Comparison of ENCODE assay signal across 9 mouse cellular contexts in genomic region chr11:101180846-101181740, GRCm38 (mm10). TPM values are rescaled to one million over a fixed set of nuclear protein-coding genes. Genes with fewer than 3 reads are reported as not detected.
DNase-seq lines count a peak whose midpoint lies in the region; ATAC-seq and TF ChIP-seq lines count a peak whose summit lies in the region.
"Had no signal": no experiment of that assay in that cellular context is flagged by ENCODE, and none has a peak within 500 bp of the region (broad histone marks: within the 10 kb centered on the region; RNA-seq: fewer than 3 reads in every experiment).

No protein-coding gene starts in this region.

- no peak for TF ChIP-seq EP300 in liver, embryonic 14.5 days (IDR thresholded peaks at IDR 0.05; ENCODE audit: low read depth)

- H3K4me1 ChIP-seq in embryonic facial prominence, embryonic 10.5 days = peaks cover 24% of the 10 kb centered on the region
- no peaks in the 10 kb centered on the region for H3K4me1 ChIP-seq in liver, embryonic 14.5 days (replicated peaks; ENCODE audit: control insufficient read depth in 2 of 2, insufficient read depth in 2 of 2, low read length in 1 of 2)

- peaks cover 71% of the 10 kb centered on the region for H3K27me3 ChIP-seq in embryonic facial prominence, embryonic 10.5 days (replicated peaks; ENCODE audit: low read depth, poor library complexity, severe bottlenecking)
- H3K27me3 ChIP-seq in liver, embryonic 14.5 days (ENCODE audit: control insufficient read depth, insufficient read depth, low read length) = peaks cover 28% of the 10 kb centered on the region

- H3K27ac ChIP-seq in left cerebral cortex, adult 2 months = no peak overlapping the region
- H3K27ac ChIP-seq in embryonic facial prominence, embryonic 10.5 days (replicated peaks) = no peak overlapping the region
- H3K27ac ChIP-seq in liver, embryonic 14.5 days = no peak overlapping the region
- H3K27ac ChIP-seq: heart, embryonic 13.5 days had no signal

- intact Hi-C loops in left cerebral cortex, adult 2 months (cut with DNase I) = loop anchor here (5.0 kb wide), 1 partner anchor 199 kb away; no protein-coding TSS in a partner anchor
- intact Hi-C loops in left cerebral cortex, postnatal 36 days (cut with DNase I) = no loop called here

- DNase-seq in adrenal gland, adult 18-20 months (ENCODE audit: low spot score in 2 of 2) = peak; percentile 72 to 77
- no peak for DNase-seq in adrenal gland, adult 8-10 months
- peak in 1 of 2 experiments; percentile 63 for DNase-seq in left cerebral cortex, adult 2 months (ENCODE audit: extremely low spot score in 1 of 2, low spot score in 2 of 2)
- no peak for DNase-seq in left cerebral cortex, postnatal 36 days (ENCODE audit: low spot score in 2 of 2)
- DNase-seq in adrenal gland, postnatal 14 days = peak; percentile 88
- peak; percentile 76 for DNase-seq in embryonic facial prominence, embryonic 10.5 days (ENCODE audit: low spot score)
- DNase-seq in liver, embryonic 14.5 days (ENCODE audit: low read depth in 3 of 3, low spot score in 3 of 3) = no peak
- DNase-seq in spleen, postnatal 4 days (ENCODE audit: low spot score in 2 of 2) = peak; percentile 63 to 85

- H3K4me2 ChIP-seq in liver, embryonic 14.5 days (ENCODE audit: low read depth) = no peak overlapping the region
- H3K4me2 ChIP-seq: heart, embryonic 13.5 days had no signal

- no peaks in the 10 kb centered on the region for H3K36me3 ChIP-seq in embryonic facial prominence, embryonic 10.5 days (replicated peaks)
- no peaks in the 10 kb centered on the region for H3K36me3 ChIP-seq in liver, embryonic 14.5 days (replicated peaks; ENCODE audit: control insufficient read depth, insufficient read depth, low read depth)
- H3K36me3 ChIP-seq: heart, embryonic 13.5 days had no signal

- peak; percentile 78 for TF ChIP-seq CTCF in left cerebral cortex, adult 2 months (IDR thresholded peaks at IDR 0.05)
- peak; percentile 87 for TF ChIP-seq CTCF in liver, embryonic 14.5 days (IDR thresholded peaks at IDR 0.05; ENCODE audit: low read depth)

- WGBS in embryonic facial prominence, embryonic 10.5 days = 46% methylated on average over 10 of the region's 10 CpGs
- 31% methylated on average over 10 of the region's 10 CpGs for WGBS in liver, embryonic 14.5 days (ENCODE audit: insufficient replicate concordance)

- H3K9me3 ChIP-seq in embryonic facial prominence, embryonic 10.5 days = no peaks in the 10 kb centered on the region
- no peaks in the 10 kb centered on the region for H3K9me3 ChIP-seq in liver, embryonic 14.5 days (ENCODE audit: control insufficient read depth, low read length)
- H3K9me3 ChIP-seq: heart, embryonic 13.5 days had no signal

- no peak for ATAC-seq in liver, embryonic 14.5 days (ENCODE audit: insufficient read depth)

- H3K9ac ChIP-seq in liver, embryonic 14.5 days (replicated peaks) = no peak overlapping the region
- H3K9ac ChIP-seq: heart, embryonic 13.5 days had no signal

- no peak overlapping the region for H3K4me3 ChIP-seq in left cerebral cortex, adult 2 months
- no peak overlapping the region for H3K4me3 ChIP-seq in embryonic facial prominence, embryonic 10.5 days
- no peak overlapping the region for H3K4me3 ChIP-seq in liver, embryonic 14.5 days (ENCODE audit: insufficient read depth in 1 of 2, low read depth in 2 of 2, low read length in 2 of 2)
- H3K4me3 ChIP-seq: heart, embryonic 13.5 days had no signal

RNA-seq across cellular contexts. Expression of gene Ccr10, which starts 5.8 kb away (rescaled TPM):
- total RNA-seq in adrenal gland, adult 18-20 months (2021) = under 1 TPM in 1 of 2 experiments, not detected in 1; 0.51 TPM
- under 1 TPM; 0.15 to 0.70 (median 0.36) TPM for total RNA-seq in adrenal gland, adult 8-10 months (2022)
- under 1 TPM in 1 of 2 experiments, not detected in 1; 0.38 TPM for total RNA-seq in left cerebral cortex, adult 2 months (2021)
- total RNA-seq in left cerebral cortex, postnatal 36 days (2021) = under 1 TPM in 1 of 2 experiments, not detected in 1; 0.37 TPM
- 1.4 and 1.5 TPM in 2 replicates for total RNA-seq in adrenal gland, postnatal 14 days (2021)
- polyA plus RNA-seq in embryonic facial prominence, embryonic 10.5 days (2016; fragmentation: Nextera tagmentation; extraction: Ambion mirVana) = 0.16 TPM in 1 of 2 replicates, not detected in the other
- not detected in 2 replicates for polyA plus RNA-seq in liver, embryonic 14.5 days (2012; rRNA removed)
- polyA plus RNA-seq in liver, embryonic 14.5 days (2014; fragmentation: Nextera tagmentation; extraction: Ambion mirVana) = not detected in 2 replicates

RNA-seq across cellular contexts. Expression of gene Plekhh3, which starts 9.9 kb away (rescaled TPM):
- 10 to 100 TPM; 24.3 to 25.6 TPM for total RNA-seq in adrenal gland, adult 18-20 months (2021)
- 10 to 100 TPM; 26.9 to 44.3 (median 30.4) TPM for total RNA-seq in adrenal gland, adult 8-10 months (2022)
- 10 to 100 TPM; 13.0 to 13.2 TPM for total RNA-seq in left cerebral cortex, adult 2 months (2021)
- 10 to 100 TPM; 12.3 TPM for total RNA-seq in left cerebral cortex, postnatal 36 days (2021)
- total RNA-seq in adrenal gland, postnatal 14 days (2021) = 30.5 and 32.7 TPM in 2 replicates
- polyA plus RNA-seq in embryonic facial prominence, embryonic 10.5 days (2016; fragmentation: Nextera tagmentation; extraction: Ambion mirVana) = 3.7 and 4.0 TPM in 2 replicates
- polyA plus RNA-seq in liver, embryonic 14.5 days (2012; rRNA removed) = 1.1 TPM in 2 replicates
- 1.0 TPM in 2 replicates for polyA plus RNA-seq in liver, embryonic 14.5 days (2014; fragmentation: Nextera tagmentation; extraction: Ambion mirVana)

RNA-seq across cellular contexts. Expression of gene Cntnap1, which starts 10.8 kb away (rescaled TPM):
- 1 to 10 TPM; 6.4 to 7.3 TPM for total RNA-seq in adrenal gland, adult 18-20 months (2021)
- total RNA-seq in adrenal gland, adult 8-10 months (2022) = 1 to 10 TPM; 5.7 to 7.4 (median 6.4) TPM
- total RNA-seq in left cerebral cortex, adult 2 months (2021) = 100 to 1,000 TPM; 171 to 182 TPM
- 100 to 1,000 TPM; 167 to 172 TPM for total RNA-seq in left cerebral cortex, postnatal 36 days (2021)
- total RNA-seq in adrenal gland, postnatal 14 days (2021) = 10.9 and 13.5 TPM in 2 replicates
- polyA plus RNA-seq in embryonic facial prominence, embryonic 10.5 days (2016; fragmentation: Nextera tagmentation; extraction: Ambion mirVana) = 0.23 and 0.31 TPM in 2 replicates
- polyA plus RNA-seq in liver, embryonic 14.5 days (2012; rRNA removed) = 0.11 and 0.16 TPM in 2 replicates
- polyA plus RNA-seq in liver, embryonic 14.5 days (2014; fragmentation: Nextera tagmentation; extraction: Ambion mirVana) = 0.08 TPM in 1 of 2 replicates, not detected in the other

RNA-seq across cellular contexts. Expression of gene Tubg2, which starts 25.4 kb away (rescaled TPM):
- total RNA-seq in adrenal gland, adult 18-20 months (2021) = 1 to 10 TPM; 5.9 to 6.4 TPM
- total RNA-seq in adrenal gland, adult 8-10 months (2022) = 10 to 100 TPM in 2 of 4 experiments, 1 to 10 TPM in 2; 6.1 to 11.1 (median 9.9) TPM
- 10 to 100 TPM; 51.4 to 52.9 TPM for total RNA-seq in left cerebral cortex, adult 2 months (2021)
- 10 to 100 TPM; 49.7 to 62.4 TPM for total RNA-seq in left cerebral cortex, postnatal 36 days (2021)
- total RNA-seq in adrenal gland, postnatal 14 days (2021) = 7.2 and 7.9 TPM in 2 replicates
- polyA plus RNA-seq in embryonic facial prominence, embryonic 10.5 days (2016; fragmentation: Nextera tagmentation; extraction: Ambion mirVana) = 4.9 and 5.7 TPM in 2 replicates
- 0.13 and 0.14 TPM in 2 replicates for polyA plus RNA-seq in liver, embryonic 14.5 days (2012; rRNA removed)
- not detected in 2 replicates for polyA plus RNA-seq in liver, embryonic 14.5 days (2014; fragmentation: Nextera tagmentation; extraction: Ambion mirVana)

RNA-seq across cellular contexts. Expression of gene Ezh1, which starts 45.2 kb away (rescaled TPM):
- 10 to 100 TPM; 29.5 to 35.6 TPM for total RNA-seq in adrenal gland, adult 18-20 months (2021)
- total RNA-seq in adrenal gland, adult 8-10 months (2022) = 10 to 100 TPM; 39.9 to 59.3 (median 47.7) TPM
- total RNA-seq in left cerebral cortex, adult 2 months (2021) = 10 to 100 TPM; 56.9 to 62.1 TPM
- total RNA-seq in left cerebral cortex, postnatal 36 days (2021) = 10 to 100 TPM; 47.8 to 52.1 TPM
- 28.8 and 37.7 TPM in 2 replicates for total RNA-seq in adrenal gland, postnatal 14 days (2021)
- 13.3 and 14.5 TPM in 2 replicates for polyA plus RNA-seq in embryonic facial prominence, embryonic 10.5 days (2016; fragmentation: Nextera tagmentation; extraction: Ambion mirVana)
- polyA plus RNA-seq in liver, embryonic 14.5 days (2012; rRNA removed) = 6.8 and 8.8 TPM in 2 replicates
- 7.9 and 8.1 TPM in 2 replicates for polyA plus RNA-seq in liver, embryonic 14.5 days (2014; fragmentation: Nextera tagmentation; extraction: Ambion mirVana)

Comparison
In these comparisons a context has a peak if more than half of its experiments do, and no peak if none do; other contexts are left out.
1. DNase-seq: peak in adrenal gland, adult 18-20 months (2 of 2), adrenal gland, postnatal 14 days (single experiment), embryonic facial prominence, embryonic 10.5 days (single experiment) and spleen, postnatal 4 days (2 of 2); none in adrenal gland, adult 8-10 months (single experiment), left cerebral cortex, postnatal 36 days (0 of 2) and liver, embryonic 14.5 days (0 of 3).
2. RNA of gene Cntnap1, which starts 10.8 kb away (total RNA-seq): 171 to 182 TPM in left cerebral cortex, adult 2 months and 167 to 172 TPM in left cerebral cortex, postnatal 36 days; 10.9 to 13.5 TPM in adrenal gland, postnatal 14 days, 6.4 to 7.3 TPM in adrenal gland, adult 18-20 months and 5.7 to 7.4 TPM in adrenal gland, adult 8-10 months; every median in the first group is over 10 times any median in the second.